Mouse (Mus musculus) T-helper 2 cell (primary cell): ENCODE results near the gene Samd13.

ENCODE experiments used
- in situ Hi-C: fragments of 300-600 bp; cut with MboI, MseI; formaldehyde crosslinking; loops from one replicate; pipeline ENCODE4 v1.15.1; 2025; ENCODE audit warnings: high pct_unique_total_duplicates

Gene Samd13

DNA sequence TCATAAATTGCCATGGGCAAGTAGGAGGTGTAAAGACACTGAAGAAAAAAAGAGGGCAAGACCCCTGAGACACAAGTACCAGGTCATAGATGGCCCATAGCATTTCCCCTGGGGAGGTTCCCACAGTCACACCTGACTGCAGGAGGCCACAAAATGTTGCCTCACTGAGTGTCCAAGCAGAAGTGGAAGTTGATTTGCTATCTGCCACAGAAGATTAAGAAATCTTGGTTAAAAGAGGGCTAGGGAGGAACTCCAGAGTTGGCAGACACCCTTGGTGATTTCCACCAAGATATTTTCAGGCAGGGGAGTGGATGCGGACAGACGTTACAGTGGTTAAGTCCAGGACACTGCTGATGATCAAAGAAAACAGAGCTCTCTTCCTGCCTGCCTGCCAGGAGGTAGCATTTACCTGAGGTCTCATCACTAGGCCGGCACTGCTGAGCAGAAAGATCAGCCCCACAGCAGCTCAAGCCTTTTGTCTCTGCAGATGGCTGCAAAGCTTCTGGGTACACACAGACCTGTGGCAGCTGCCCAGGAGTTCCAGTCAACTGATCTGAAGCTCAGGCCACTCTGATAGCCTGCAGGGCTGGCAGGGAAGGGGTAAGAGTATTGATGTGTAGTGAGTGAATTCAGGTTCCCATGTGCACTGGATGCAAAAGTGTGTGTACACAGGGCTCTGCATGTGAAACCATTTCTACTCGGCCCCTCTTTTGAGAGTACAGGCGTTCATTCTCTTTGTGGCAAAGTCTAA, 68.7 kb downstream of the Samd13 start:
- in situ Hi-C loops = no loop called here

DNA sequence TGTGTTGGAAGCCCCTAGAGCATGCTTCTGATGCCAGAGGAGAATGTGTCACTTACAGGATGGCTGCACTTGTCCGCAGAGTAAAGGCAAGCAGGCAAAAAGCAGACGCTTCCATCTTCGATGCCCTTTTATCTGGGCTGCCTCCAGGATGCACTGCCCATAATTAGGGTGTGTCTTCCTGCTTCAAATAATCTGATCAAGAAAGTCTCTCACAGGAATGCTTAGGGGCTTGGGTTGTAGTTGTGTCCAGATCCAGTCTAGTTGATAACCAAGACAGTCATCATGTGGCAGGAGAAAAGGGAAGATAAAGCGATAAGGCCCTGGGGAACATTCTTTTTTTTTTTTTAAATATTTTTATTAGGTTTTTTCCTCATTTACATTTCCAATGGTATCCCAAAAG, 69.9 kb downstream of the Samd13 start, which contains the start of gene Dnase2b:
Gene Dnase2b (minus strand): TSS at position 101 of the 400 bp plus-strand sequence.
- in situ Hi-C loops = no loop called here

DNA sequence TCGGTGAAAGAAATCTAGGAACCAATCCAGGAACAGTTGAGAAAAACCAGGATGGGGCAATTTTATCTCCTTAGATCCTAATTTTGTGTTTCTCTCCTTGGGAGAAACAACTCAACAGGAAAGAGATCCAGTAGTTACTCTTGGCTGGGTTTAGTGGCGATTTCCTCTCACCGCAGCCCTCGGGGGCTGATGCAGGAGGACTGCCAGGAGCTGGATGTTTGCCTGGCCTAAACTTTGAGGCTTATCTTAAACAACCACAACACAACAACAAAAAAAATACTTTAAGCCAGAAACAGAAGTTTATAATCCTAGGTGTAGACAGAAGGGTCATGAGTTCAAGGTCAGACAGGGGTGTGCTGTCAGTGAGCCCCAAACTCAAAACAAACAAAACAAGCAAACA, 73.6 kb downstream of the Samd13 start:
- in situ Hi-C loops = no loop called here

DNA sequence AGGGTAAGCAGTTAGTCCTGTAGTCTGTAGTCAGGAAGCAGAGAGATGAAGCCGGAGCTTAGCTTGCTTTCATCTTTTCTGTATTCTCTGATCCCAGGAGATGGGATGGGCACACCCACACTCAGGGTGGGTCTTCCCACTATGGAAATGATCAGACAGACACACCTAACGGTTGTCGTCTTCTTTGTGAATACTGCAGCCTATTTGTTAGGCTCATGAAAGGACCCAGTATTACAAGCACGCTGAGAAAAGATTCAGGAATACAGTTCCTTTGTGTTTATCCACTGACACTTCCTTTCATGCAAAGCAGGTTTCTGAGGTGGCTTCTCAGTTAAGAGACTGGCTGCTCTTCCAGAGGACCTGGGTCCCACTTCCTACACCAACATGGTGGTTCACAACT, 74.1 kb downstream of the Samd13 start:
- in situ Hi-C loops = no loop called here

DNA sequence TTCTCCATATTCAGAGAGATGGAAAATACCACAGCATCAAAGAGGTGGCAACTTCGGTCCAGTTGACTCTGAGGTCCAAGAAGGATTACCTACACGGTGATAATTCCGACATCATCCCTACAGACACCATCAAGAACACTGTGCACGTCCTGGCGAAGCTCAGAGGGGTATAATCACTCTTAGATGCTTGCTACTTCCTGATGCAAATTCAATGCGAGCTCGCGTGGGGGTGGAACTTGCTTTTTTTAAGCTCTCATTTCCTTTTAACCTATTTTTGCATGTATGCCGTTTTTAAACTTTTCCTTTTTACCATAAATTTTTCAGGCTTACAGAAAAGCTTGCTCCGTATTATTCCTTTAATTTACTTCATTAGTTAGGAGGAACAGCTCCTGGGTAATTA, 75.1 kb downstream of the Samd13 start:
- in situ Hi-C loops = no loop called here

DNA sequence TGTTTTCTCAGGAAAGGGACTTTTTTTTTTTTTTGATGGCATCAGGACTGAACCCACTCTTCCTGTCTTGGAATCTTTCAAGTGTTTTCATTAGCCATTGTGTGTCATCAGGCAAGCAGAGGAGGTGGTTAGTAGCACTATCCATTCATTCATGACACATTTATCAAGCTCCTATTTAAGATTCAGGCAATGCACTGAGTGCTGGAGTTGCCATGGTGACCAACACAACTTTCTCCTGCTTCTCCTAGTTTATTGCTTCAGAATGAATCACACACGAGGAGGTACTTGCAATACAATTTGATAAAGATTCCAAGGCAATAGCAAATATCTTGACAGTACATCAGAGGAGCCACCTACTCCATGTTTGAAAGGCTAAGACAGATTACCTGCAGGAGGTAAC, 78.0 kb downstream of the Samd13 start:
- in situ Hi-C loops = no loop called here

DNA sequence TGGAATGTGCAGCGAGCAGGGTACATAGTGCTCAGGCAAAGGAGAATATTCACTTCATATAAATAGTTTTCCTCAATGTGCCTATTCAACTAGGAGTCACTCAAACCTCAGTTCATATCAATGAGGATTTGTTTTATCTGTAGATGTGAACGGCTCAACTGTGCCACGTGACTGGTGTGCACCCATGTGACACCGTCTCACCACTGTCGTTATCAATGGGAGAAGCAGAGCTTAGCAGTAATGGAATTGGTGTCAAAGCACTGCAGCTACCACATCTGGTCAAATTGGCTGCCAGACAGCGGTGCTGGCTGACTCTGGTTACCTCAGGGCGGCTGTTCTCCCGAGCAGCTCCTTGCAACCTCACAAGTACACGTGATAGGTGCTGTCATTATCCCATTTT, 80.7 kb downstream of the Samd13 start:
- in situ Hi-C loops = no loop called here

DNA sequence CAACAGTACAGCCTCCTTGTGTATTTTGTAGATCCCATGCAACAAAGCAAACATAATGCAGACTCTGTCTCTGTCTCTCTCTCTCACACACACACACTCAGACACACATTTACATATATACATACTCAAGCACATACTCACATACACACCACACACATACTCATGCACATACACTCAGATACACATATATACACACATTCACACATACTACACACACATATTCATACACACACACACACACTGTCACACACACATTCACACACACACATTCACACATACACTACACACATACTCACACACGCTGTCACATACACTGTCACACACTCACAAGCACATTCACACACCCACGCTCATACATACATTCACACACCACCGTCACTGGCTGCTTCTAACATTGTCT, 82.9 kb downstream of the Samd13 start:
- in situ Hi-C loops = no loop called here

DNA sequence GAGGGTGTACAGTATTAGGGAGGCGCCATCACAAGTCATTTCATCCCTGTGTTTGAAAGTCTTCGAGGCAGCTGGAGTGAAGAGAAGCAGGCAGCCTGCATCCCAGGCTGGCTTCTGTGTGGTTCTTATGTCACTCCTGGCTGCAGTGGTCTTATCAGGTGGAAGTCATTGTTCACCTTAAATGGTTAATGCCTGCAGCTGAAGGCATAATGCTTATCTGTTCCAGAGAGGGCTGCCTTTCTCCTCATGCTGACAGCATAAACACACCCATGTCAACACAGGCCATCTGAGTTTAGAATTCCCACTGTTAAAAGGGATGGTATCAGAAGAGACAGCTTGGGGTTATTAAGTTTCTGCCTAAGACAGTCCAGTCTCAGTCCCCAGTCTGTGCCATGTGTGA, 84.2 kb downstream of the Samd13 start:
- in situ Hi-C loops = no loop called here

DNA sequence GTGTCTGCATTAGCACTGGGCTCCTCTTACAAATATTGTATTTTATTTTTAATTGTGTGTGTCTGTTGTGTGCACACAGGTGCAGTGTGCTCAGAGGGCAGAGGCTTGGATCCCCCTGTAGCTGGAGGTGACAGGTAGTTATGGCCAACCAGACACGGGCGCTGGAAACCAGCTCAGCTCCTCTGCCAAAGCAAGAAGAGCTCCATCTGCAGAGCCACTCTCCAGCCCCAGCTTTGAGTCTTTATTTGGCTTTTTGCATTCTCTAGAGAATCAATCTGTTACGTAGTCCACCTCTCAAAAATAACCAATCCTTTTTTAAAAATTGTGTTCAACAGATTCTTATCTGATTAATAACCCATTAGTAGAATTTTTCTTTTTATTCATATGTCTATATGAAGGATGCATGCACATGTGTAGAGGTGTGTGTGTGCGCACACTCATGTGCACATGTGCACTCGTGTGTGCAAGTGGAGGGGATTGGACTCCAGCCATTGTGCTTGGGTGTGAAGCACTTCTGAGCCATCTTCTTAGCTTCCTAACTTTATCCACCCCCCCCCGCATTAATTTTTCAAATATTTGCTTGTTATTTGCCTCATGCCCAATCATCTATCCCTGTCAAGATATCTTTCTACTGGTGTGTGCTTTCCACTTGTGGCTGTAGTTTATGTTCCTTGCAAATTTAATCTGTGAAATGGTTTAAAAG, 86.0 kb downstream of the Samd13 start:
- in situ Hi-C loops = no loop called here

DNA sequence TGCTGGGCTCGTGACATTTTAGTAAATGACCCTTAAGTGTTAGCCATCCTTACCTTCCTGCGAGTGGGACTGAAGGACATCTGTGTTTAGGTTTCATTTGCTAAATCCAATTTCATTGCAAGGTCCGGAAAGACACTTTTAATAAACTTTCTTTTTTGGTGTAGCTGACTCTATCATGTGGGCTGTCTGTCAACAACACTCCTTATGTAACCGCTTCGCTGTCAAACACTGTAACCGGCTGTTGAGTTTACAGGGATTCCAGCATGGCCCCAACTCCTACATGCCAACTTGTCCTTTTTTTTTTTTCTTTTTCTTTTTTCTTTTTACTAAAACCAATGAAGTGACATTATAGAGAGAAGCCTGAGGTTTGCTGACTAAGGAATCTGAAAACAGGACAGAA, 87.0 kb downstream of the Samd13 start:
- in situ Hi-C loops = no loop called here

DNA sequence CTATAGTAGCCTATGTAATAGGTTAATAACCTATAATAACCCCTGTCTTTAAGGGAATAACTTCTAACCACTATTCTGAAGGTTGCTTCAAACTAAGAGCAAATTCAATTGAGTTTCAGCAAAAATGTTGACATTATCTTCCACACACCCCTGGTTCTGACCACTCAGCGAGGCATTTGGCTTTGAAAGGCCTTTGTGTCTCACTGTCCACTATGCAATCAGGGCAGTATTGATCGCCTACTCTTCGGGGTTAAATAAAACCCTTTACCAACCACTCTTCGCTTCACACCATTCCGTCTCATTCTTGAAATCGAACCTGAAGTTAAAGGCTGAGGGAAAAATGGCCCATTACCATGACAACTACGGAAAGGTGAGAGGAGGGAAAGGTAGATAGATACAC, 88.5 kb downstream of the Samd13 start:
- in situ Hi-C loops = no loop called here

DNA sequence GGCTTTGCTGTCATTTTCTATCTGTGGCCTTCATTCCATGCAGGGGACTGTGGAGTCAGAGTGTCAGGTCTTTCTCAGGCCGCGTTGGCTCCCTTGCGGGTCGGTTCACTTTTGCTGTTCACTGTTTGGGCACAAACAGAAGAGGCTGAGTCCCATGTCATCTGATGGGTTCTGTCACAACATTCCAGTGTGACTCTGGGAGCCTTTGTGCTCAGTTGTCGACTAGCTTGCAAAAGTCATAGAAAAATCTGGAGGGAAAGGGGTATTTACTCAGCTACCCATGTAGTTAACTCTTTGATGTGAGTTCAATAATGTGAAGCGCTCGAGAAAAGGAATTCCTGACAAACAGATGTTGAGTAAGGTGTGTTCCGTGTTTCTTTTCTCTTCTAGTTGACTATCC, 89.0 kb downstream of the Samd13 start:
- in situ Hi-C loops = no loop called here

DNA sequence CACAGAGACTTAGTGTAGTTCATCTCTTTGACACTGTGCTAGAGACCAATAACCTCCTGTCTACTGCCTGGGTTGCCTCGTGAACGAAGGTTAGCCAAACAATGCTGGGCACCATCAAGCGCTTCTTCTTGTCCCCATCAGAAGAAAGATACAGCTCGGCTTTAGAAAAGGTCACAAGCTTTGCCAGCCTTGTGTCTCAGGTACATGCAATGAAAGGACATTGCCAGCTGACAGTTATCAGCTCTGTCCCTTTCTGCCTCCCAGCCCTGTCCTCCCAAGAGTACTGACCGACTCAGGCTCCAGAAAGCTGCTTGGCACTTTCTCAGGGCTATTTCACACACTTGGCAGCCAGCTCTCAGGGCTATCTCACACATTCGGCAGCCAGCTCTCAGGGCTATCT, 90.0 kb downstream of the Samd13 start:
- in situ Hi-C loops = no loop called here
